8 mouse cellular contexts compared by ENCODE assay signal in the genomic region with DNA sequence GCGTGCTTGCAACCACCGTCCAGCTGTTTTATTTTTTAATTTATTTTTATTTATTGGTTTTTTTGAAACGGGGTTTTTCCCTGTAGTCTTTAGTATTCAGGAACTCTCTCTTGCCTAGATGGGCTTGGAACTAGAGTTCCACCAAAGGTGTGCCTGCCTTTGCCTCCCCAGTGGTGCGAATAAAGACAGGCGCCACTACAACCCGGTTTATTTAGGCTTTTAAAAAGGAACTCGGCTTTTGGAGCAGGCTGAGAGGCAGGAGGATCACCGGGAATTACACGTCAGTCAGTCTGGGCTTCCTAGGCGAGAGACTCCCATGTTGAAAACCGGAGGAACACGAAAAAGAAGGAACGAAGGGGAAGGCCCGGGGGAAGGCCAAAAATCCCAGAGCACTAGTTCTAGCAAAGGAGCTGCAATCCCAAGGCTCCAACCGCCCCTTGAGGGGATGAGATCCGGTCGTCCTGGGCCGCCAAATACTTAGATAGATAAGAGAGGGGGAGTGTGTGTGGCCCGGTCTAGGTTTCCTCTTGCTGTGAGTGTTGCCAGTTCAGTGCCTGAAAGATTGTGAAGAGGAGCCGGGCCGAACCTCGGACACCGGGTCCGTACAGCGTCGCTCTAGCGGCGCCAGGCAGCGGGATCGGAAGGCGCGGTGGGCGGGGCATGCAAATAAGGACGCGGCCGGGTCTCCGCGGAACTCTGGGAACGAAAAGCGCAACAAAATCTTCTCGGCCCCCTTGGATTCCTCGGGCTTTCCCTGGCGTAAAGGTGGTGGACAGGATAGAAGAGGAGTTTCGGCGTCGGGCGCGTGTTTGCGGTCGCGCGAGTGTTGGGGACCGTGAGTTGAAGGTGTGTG. TPM values are rescaled to one million over a fixed set of nuclear protein-coding genes. Genes with fewer than 3 reads are reported as not detected.
A peak's percentile ranks its signal among the peaks of the same experiment; 100 is the strongest.
DNase-seq lines count a peak whose midpoint lies in the region; ATAC-seq lines count a peak whose summit lies in the region.
"Not testable (repeated sequence)": the region's sequence is repeated elsewhere in the genome, so short reads cannot be mapped to it uniquely, and the experiment has no call there.

No protein-coding gene starts in this region.

- peak; percentile 83 for DNase-seq in CD4-positive helper T cell, adult 2 months (ENCODE audit: low read depth, low spot score)
- peak; percentile 68 for DNase-seq in c-Kit-negative CD71-positive TER-119-positive erythroid progenitor cells, embryonic 14.5 days (ENCODE audit: low read depth, low spot score)
- peak; percentile 89 for DNase-seq in forebrain, embryonic 11.5 days (ENCODE audit: low spot score)
- peak; percentile 87 for DNase-seq in kidney, postnatal 14 days
- peak; percentile 85 for DNase-seq in liver, embryonic 13.5 days
- peak; percentile 76 to 79 for DNase-seq in natural killer cell, adult 2 months (ENCODE audit: low spot score in 2 of 2)

- peak overlapping the region; percentile 25 for H3K4me3 ChIP-seq in forebrain, embryonic 11.5 days (ENCODE audit: low read depth, low read length)
- peak overlapping the region; percentile 51 for H3K4me3 ChIP-seq in heart, embryonic 15.5 days
- peak overlapping the region; percentile 47 for H3K4me3 ChIP-seq in liver, embryonic 13.5 days (replicated peaks)
- peak overlapping the region; percentile 21; the same call in 1 of the 2 replicates for H3K4me3 ChIP-seq in stomach, embryonic 14.5 days (ENCODE audit: low read depth, low read length)

- H3K36me3 ChIP-seq in forebrain, embryonic 11.5 days (ENCODE audit: control insufficient read depth, insufficient read depth, low read length); heart, embryonic 15.5 days; liver, embryonic 13.5 days; stomach, embryonic 14.5 days (ENCODE audit: control insufficient read depth, insufficient read depth, low read length): not testable (repeated sequence)

- WGBS in forebrain, embryonic 11.5 days, result 6% methylated on average over 50 of the region's 53 CpGs
- 5% methylated on average over 53 of the region's 53 CpGs for WGBS in heart, embryonic 15.5 days
- 7% methylated on average over 53 of the region's 53 CpGs for WGBS in liver, embryonic 13.5 days (ENCODE audit: insufficient replicate concordance)
- WGBS in stomach, embryonic 14.5 days, result 5% methylated on average over 50 of the region's 53 CpGs

- H3K4me1 ChIP-seq in forebrain, embryonic 11.5 days (replicated peaks; ENCODE audit: control insufficient read depth, insufficient read depth, low read length); stomach, embryonic 14.5 days (ENCODE audit: control insufficient read depth, insufficient read depth, low read length): not testable (repeated sequence)
- peaks cover 12% of the 10 kb centered on the region for H3K4me1 ChIP-seq in heart, embryonic 15.5 days (replicated peaks)
- H3K4me1 ChIP-seq in liver, embryonic 13.5 days (replicated peaks), result peaks cover 22% of the 10 kb centered on the region

- not testable (repeated sequence) for H3K9me3 ChIP-seq in forebrain, embryonic 11.5 days (ENCODE audit: control insufficient read depth, low read length); heart, embryonic 15.5 days (replicated peaks); liver, embryonic 13.5 days (replicated peaks); stomach, embryonic 14.5 days (ENCODE audit: control insufficient read depth, low read depth, low read length)

- peak; percentile 74 for ATAC-seq in forebrain, embryonic 11.5 days (replicated peaks; ENCODE audit: low FRiP score)
- ATAC-seq in heart, embryonic 15.5 days (replicated peaks; ENCODE audit: insufficient number of reproducible peaks, insufficient read depth, low FRiP score, low read depth), result peak; percentile 69
- ATAC-seq in liver, embryonic 13.5 days (ENCODE audit: low read depth), result peak; percentile 16; the same call in 1 of the 2 replicates
- ATAC-seq in stomach, embryonic 14.5 days (ENCODE audit: insufficient number of reproducible peaks, insufficient read depth, low FRiP score, low read depth), result peak; percentile 65

- H3K27ac ChIP-seq in forebrain, embryonic 11.5 days (ENCODE audit: low read depth, low read length), result peak overlapping the region; percentile 66; the same call in 1 of the 2 replicates
- H3K27ac ChIP-seq in heart, embryonic 15.5 days, result peak overlapping the region; percentile 80
- H3K27ac ChIP-seq in liver, embryonic 13.5 days, result peak overlapping the region; percentile 53; the same call in 1 of the 2 replicates
- peak overlapping the region; percentile 66; the same call in 1 of the 2 replicates for H3K27ac ChIP-seq in stomach, embryonic 14.5 days (ENCODE audit: low read length)

- H3K4me2 ChIP-seq in forebrain, embryonic 11.5 days (ENCODE audit: low read depth, low read length, severe bottlenecking), result peak overlapping the region; percentile 42
- peak overlapping the region; percentile 59 for H3K4me2 ChIP-seq in heart, embryonic 15.5 days
- peak overlapping the region; percentile 61 for H3K4me2 ChIP-seq in liver, embryonic 13.5 days
- peak overlapping the region; percentile 35 for H3K4me2 ChIP-seq in stomach, embryonic 14.5 days (replicated peaks; ENCODE audit: low read depth, low read length)

- H3K27me3 ChIP-seq in forebrain, embryonic 11.5 days (ENCODE audit: control insufficient read depth, insufficient read depth, low read length); heart, embryonic 15.5 days; liver, embryonic 13.5 days; stomach, embryonic 14.5 days (ENCODE audit: control insufficient read depth, insufficient read depth, low read length): not testable (repeated sequence)

- H3K9ac ChIP-seq in forebrain, embryonic 11.5 days (ENCODE audit: low read length), result peak overlapping the region; percentile 57
- H3K9ac ChIP-seq in heart, embryonic 15.5 days, result peak overlapping the region; percentile 52
- peak overlapping the region; percentile 66 for H3K9ac ChIP-seq in liver, embryonic 13.5 days
- H3K9ac ChIP-seq in stomach, embryonic 14.5 days (replicated peaks; ENCODE audit: low read depth, low read length), result 0 out of 2 replicates have a peak overlapping the region, but pooled peaks have one; percentile 21

RNA-seq across cellular contexts. Expression of a gene that starts 14.1 kb away (rescaled TPM):
- 45.6 and 50.7 TPM in 2 replicates for polyA plus RNA-seq in forebrain, embryonic 11.5 days (2014; fragmentation: Nextera tagmentation; extraction: Ambion mirVana)
- 45.6 and 46.4 TPM in 2 replicates for polyA plus RNA-seq in heart, embryonic 15.5 days (2015; fragmentation: Nextera tagmentation; extraction: Ambion mirVana)
- polyA plus RNA-seq in liver, embryonic 13.5 days (2015; fragmentation: Nextera tagmentation; extraction: Ambion mirVana), result 8.3 and 8.6 TPM in 2 replicates
- 38.3 and 47.5 TPM in 2 replicates for polyA plus RNA-seq in stomach, embryonic 14.5 days (2014; fragmentation: Nextera tagmentation; extraction: Ambion mirVana)

RNA-seq across cellular contexts. Expression of a gene that starts 24.3 kb away (rescaled TPM):
- 8.0 and 10.6 TPM in 2 replicates for polyA plus RNA-seq in forebrain, embryonic 11.5 days (2014; fragmentation: Nextera tagmentation; extraction: Ambion mirVana)
- polyA plus RNA-seq in heart, embryonic 15.5 days (2015; fragmentation: Nextera tagmentation; extraction: Ambion mirVana), result 6.1 and 7.2 TPM in 2 replicates
- polyA plus RNA-seq in liver, embryonic 13.5 days (2015; fragmentation: Nextera tagmentation; extraction: Ambion mirVana), result 1.1 TPM in 2 replicates
- 6.4 and 8.1 TPM in 2 replicates for polyA plus RNA-seq in stomach, embryonic 14.5 days (2014; fragmentation: Nextera tagmentation; extraction: Ambion mirVana)

RNA-seq across cellular contexts. Expression of a gene that starts 42.0 kb away (rescaled TPM):
- 0.44 TPM in 1 of 2 replicates, not detected in the other for polyA plus RNA-seq in forebrain, embryonic 11.5 days (2014; fragmentation: Nextera tagmentation; extraction: Ambion mirVana)
- not detected in 2 replicates for polyA plus RNA-seq in heart, embryonic 15.5 days (2015; fragmentation: Nextera tagmentation; extraction: Ambion mirVana)
- not detected in 2 replicates for polyA plus RNA-seq in liver, embryonic 13.5 days (2015; fragmentation: Nextera tagmentation; extraction: Ambion mirVana)
- polyA plus RNA-seq in stomach, embryonic 14.5 days (2014; fragmentation: Nextera tagmentation; extraction: Ambion mirVana), result not detected in 2 replicates

RNA-seq across cellular contexts. Expression of a gene that starts 59.0 kb away (rescaled TPM):
- 3.0 and 3.3 TPM in 2 replicates for polyA plus RNA-seq in forebrain, embryonic 11.5 days (2014; fragmentation: Nextera tagmentation; extraction: Ambion mirVana)
- polyA plus RNA-seq in heart, embryonic 15.5 days (2015; fragmentation: Nextera tagmentation; extraction: Ambion mirVana), result 4.8 and 6.8 TPM in 2 replicates
- 5.5 and 5.7 TPM in 2 replicates for polyA plus RNA-seq in liver, embryonic 13.5 days (2015; fragmentation: Nextera tagmentation; extraction: Ambion mirVana)
- 5.9 and 6.7 TPM in 2 replicates for polyA plus RNA-seq in stomach, embryonic 14.5 days (2014; fragmentation: Nextera tagmentation; extraction: Ambion mirVana)

Comparison
In these comparisons a context has a peak if more than half of its experiments do, and no peak if none do; other contexts are left out.
1. Peak in every context shown above with its lines: DNase-seq, ATAC-seq, H3K4me3 ChIP-seq and H3K27ac ChIP-seq.
2. ATAC-seq: peak in every context shown above with its lines; median percentile 74 in forebrain, embryonic 11.5 days; 69 in heart, embryonic 15.5 days; 65 in stomach, embryonic 14.5 days; 16 in liver, embryonic 13.5 days.